Mouse (Mus musculus): ENCODE data around the gene Ahrr. TPM values are rescaled to one million over a fixed set of nuclear protein-coding genes. Genes with fewer than 3 reads are reported as not detected.
A peak's percentile ranks its signal among the peaks of the same experiment; 100 is the strongest.

Ahrr gene
- polyA plus RNA-seq, 1 experiment, result 0.01 TPM

GRCm38 (mm10) chr13:74196451-74196850, 95.7 kb downstream of the Ahrr start:
- H3K4me1 ChIP-seq (ENCODE audit: control insufficient read depth), result no peaks in the 10 kb centered on the region
- no peak overlapping the region for H3K4me3 ChIP-seq (replicated peaks)
- H3K27me3 ChIP-seq (ENCODE audit: control insufficient read depth), result no peaks in the 10 kb centered on the region
- H3K9me3 ChIP-seq (ENCODE audit: control insufficient read depth, low read length), result no peaks in the 10 kb centered on the region
- no peak for TF ChIP-seq GATA1 (IDR thresholded peaks at IDR 0.05; ENCODE audit: low read length)
- TF ChIP-seq TAL1 (IDR thresholded peaks at IDR 0.05; ENCODE audit: low read length), result no peak
- peaks cover 53% of the 10 kb centered on the region for H3K36me3 ChIP-seq (ENCODE audit: control insufficient read depth)

- no peaks in the 10 kb centered on the region for H3K4me1 ChIP-seq (ENCODE audit: control insufficient read depth)
- peaks cover 71% of the 10 kb centered on the region for H3K36me3 ChIP-seq (ENCODE audit: control insufficient read depth)
Measured at GRCm38 (mm10) chr13:74192613-74193012, 99.5 kb downstream of the Ahrr start.

GRCm38 (mm10) chr13:74183011-74183695, 109.0 kb downstream of the Ahrr start:
- H3K4me3 ChIP-seq (replicated peaks), result no peak overlapping the region
- H3K27me3 ChIP-seq (ENCODE audit: control insufficient read depth), result no peaks in the 10 kb centered on the region
- H3K36me3 ChIP-seq (ENCODE audit: control insufficient read depth), result peaks cover 66% of the 10 kb centered on the region
- H3K4me1 ChIP-seq (ENCODE audit: control insufficient read depth), result no peaks in the 10 kb centered on the region
- TF ChIP-seq GATA1 (IDR thresholded peaks at IDR 0.05; ENCODE audit: low read length) (no peak), TAL1 (IDR thresholded peaks at IDR 0.05; ENCODE audit: low read length) (no peak)
- no peaks in the 10 kb centered on the region for H3K9me3 ChIP-seq (ENCODE audit: control insufficient read depth, low read length)

More at GRCm38 (mm10) chr13:74192613-74193012, 99.5 kb downstream of the Ahrr start:
- Histone ChIP-seq H3K4me3 (replicated peaks) (no peak overlapping the region), H3K27me3 (ENCODE audit: control insufficient read depth) (no peaks in the 10 kb centered on the region), H3K9me3 (ENCODE audit: control insufficient read depth, low read length) (no peaks in the 10 kb centered on the region)
- TF ChIP-seq TAL1 (IDR thresholded peaks at IDR 0.05; ENCODE audit: low read length) (no peak), GATA1 (IDR thresholded peaks at IDR 0.05; ENCODE audit: low read length) (no peak)

GRCm38 (mm10) chr13:74172036-74172435, 120.1 kb downstream of the Ahrr start:
- no peaks in the 10 kb centered on the region for H3K9me3 ChIP-seq (ENCODE audit: control insufficient read depth, low read length)
- no peak for TF ChIP-seq TAL1 (IDR thresholded peaks at IDR 0.05; ENCODE audit: low read length)
- TF ChIP-seq GATA1 (IDR thresholded peaks at IDR 0.05; ENCODE audit: low read length), result no peak
- no peak overlapping the region for H3K4me3 ChIP-seq (replicated peaks)
- H3K36me3 ChIP-seq (ENCODE audit: control insufficient read depth), result peaks cover 65% of the 10 kb centered on the region
- H3K27me3 ChIP-seq (ENCODE audit: control insufficient read depth), result no peaks in the 10 kb centered on the region
- H3K4me1 ChIP-seq (ENCODE audit: control insufficient read depth), result peaks cover 4% of the 10 kb centered on the region

- H3K4me3 ChIP-seq (replicated peaks), result no peak overlapping the region
- H3K36me3 ChIP-seq (ENCODE audit: control insufficient read depth), result peaks cover 48% of the 10 kb centered on the region
- no peaks in the 10 kb centered on the region for H3K9me3 ChIP-seq (ENCODE audit: control insufficient read depth, low read length)
- TF ChIP-seq GATA1 (IDR thresholded peaks at IDR 0.05; ENCODE audit: low read length), result no peak
- TF ChIP-seq TAL1 (IDR thresholded peaks at IDR 0.05; ENCODE audit: low read length), result no peak
- no peaks in the 10 kb centered on the region for H3K27me3 ChIP-seq (ENCODE audit: control insufficient read depth)
- peaks cover 18% of the 10 kb centered on the region for H3K4me1 ChIP-seq (ENCODE audit: control insufficient read depth)
Measured at GRCm38 (mm10) chr13:74169446-74170164, 122.5 kb downstream of the Ahrr start.

- Histone ChIP-seq H3K36me3 (ENCODE audit: control insufficient read depth) (peaks cover 27% of the 10 kb centered on the region), H3K27me3 (ENCODE audit: control insufficient read depth) (no peaks in the 10 kb centered on the region), H3K4me3 (replicated peaks) (no peak overlapping the region), H3K9me3 (ENCODE audit: control insufficient read depth, low read length) (no peaks in the 10 kb centered on the region), H3K4me1 (ENCODE audit: control insufficient read depth) (peaks cover 18% of the 10 kb centered on the region)
- no peak for TF ChIP-seq TAL1 (IDR thresholded peaks at IDR 0.05; ENCODE audit: low read length)
- TF ChIP-seq GATA1 (IDR thresholded peaks at IDR 0.05; ENCODE audit: low read length), result no peak
Measured at GRCm38 (mm10) chr13:74167492-74167891, 124.6 kb downstream of the Ahrr start.

GRCm38 (mm10) chr13:74167057-74167413, 125.1 kb downstream of the Ahrr start:
- Histone ChIP-seq H3K4me3 (replicated peaks) (peak overlapping the region; percentile 51), H3K36me3 (ENCODE audit: control insufficient read depth) (peaks cover 24% of the 10 kb centered on the region), H3K27me3 (ENCODE audit: control insufficient read depth) (no peaks in the 10 kb centered on the region), H3K4me1 (ENCODE audit: control insufficient read depth) (peaks cover 18% of the 10 kb centered on the region), H3K9me3 (ENCODE audit: control insufficient read depth, low read length) (no peaks in the 10 kb centered on the region)
- no peak for TF ChIP-seq TAL1 (IDR thresholded peaks at IDR 0.05; ENCODE audit: low read length)
- no peak for TF ChIP-seq GATA1 (IDR thresholded peaks at IDR 0.05; ENCODE audit: low read length)

GRCm38 (mm10) chr13:74166348-74167056, 125.6 kb downstream of the Ahrr start:
- Histone ChIP-seq H3K4me1 (ENCODE audit: control insufficient read depth) (peaks cover 18% of the 10 kb centered on the region), H3K4me3 (replicated peaks) (peak overlapping the region; percentile 51), H3K27me3 (ENCODE audit: control insufficient read depth) (no peaks in the 10 kb centered on the region), H3K9me3 (ENCODE audit: control insufficient read depth, low read length) (no peaks in the 10 kb centered on the region), H3K36me3 (ENCODE audit: control insufficient read depth) (peaks cover 19% of the 10 kb centered on the region)
- TF ChIP-seq TAL1 (IDR thresholded peaks at IDR 0.05; ENCODE audit: low read length) (no peak), GATA1 (IDR thresholded peaks at IDR 0.05; ENCODE audit: low read length) (no peak)

Other genes with a start within 250 kb of the Ahrr start
- 0.34 and 0.61 TPM in 2 replicates for gene Cep72, start 230.0 kb downstream of the Ahrr start, polyA plus RNA-seq (2012)
- not detected in 2 replicates for gene Slc9a3, start 170.9 kb downstream of the Ahrr start, polyA plus RNA-seq (2012)
- 1.8 and 6.1 TPM in 2 replicates for gene Exoc3, start 83.6 kb downstream of the Ahrr start, polyA plus RNA-seq (2012)
- gene Pdcd6, start 25.2 kb upstream of the Ahrr start, polyA plus RNA-seq (2012), result 2.1 and 3.0 TPM in 2 replicates
- 1.5 and 2.0 TPM in 2 replicates for gene Sdha, start 57.9 kb upstream of the Ahrr start, polyA plus RNA-seq (2012)
- 0.10 and 0.16 TPM in 2 replicates for gene Ccdc127, start 58.0 kb upstream of the Ahrr start, polyA plus RNA-seq (2012)
- gene Lrrc14b, start 71.7 kb upstream of the Ahrr start, polyA plus RNA-seq (2012), result not detected in 2 replicates
- not detected in 2 replicates for gene Zfp72, start 98.5 kb upstream of the Ahrr start, polyA plus RNA-seq (2012)
- gene Ftl1-ps1, start 107.4 kb upstream of the Ahrr start, polyA plus RNA-seq (2012), result 17.1 and 21.5 TPM in 2 replicates
- 0.02 and 0.04 TPM in 2 replicates for gene Zfp825, start 201.7 kb upstream of the Ahrr start, polyA plus RNA-seq (2012)

All from erythroblast, embryonic 14.5 days (primary cell).